Mouse (Mus musculus) forebrain, embryonic 15.5 days (tissue): Measurements from ENCODE around the gene Cd19. TPM values are rescaled to one million over a fixed set of nuclear protein-coding genes. Genes with fewer than 3 reads are reported as not detected.

Source experiments
- ATAC-seq: fragments of 200-750 bp; cut with Nextera tagmentation; replicated peaks from 2 replicates; pipeline ENCODE4 v1.8.0; 2017; ENCODE audit warnings: mild to moderate bottlenecking, moderate TSS enrichment, moderate library complexity
- H3K27ac ChIP-seq: fragments of 300-500 bp; sonication (generic); replicated peaks from 2 replicates; pipeline ENCODE4 v1.5.1; 2015; ENCODE audit warnings: mild to moderate bottlenecking, inconsistent platforms
- H3K27me3 ChIP-seq: fragments of 300-500 bp; sonication (generic); 2 replicates; pipeline ENCODE4 v1.6.1; 2015; ENCODE audit warnings: inconsistent platforms
- H3K36me3 ChIP-seq: fragments of 300-500 bp; sonication (generic); 2 replicates; pipeline ENCODE4 v1.6.1; 2015; ENCODE audit warnings: mild to moderate bottlenecking, inconsistent platforms
- H3K4me1 ChIP-seq: fragments of 300-500 bp; sonication (generic); 2 replicates; pipeline ENCODE4 v1.6.1; 2015; ENCODE audit warnings: inconsistent platforms
- H3K4me2 ChIP-seq: fragments of 300-500 bp; sonication (generic); replicated peaks from 2 replicates; pipeline ENCODE4 v1.6.1; 2015; ENCODE audit warnings: mild to moderate bottlenecking, inconsistent platforms
- H3K4me3 ChIP-seq: fragments of 300-500 bp; sonication (generic); 2 replicates; pipeline ENCODE4 v1.5.1; 2015; ENCODE audit warnings: mild to moderate bottlenecking, inconsistent platforms
- H3K9ac ChIP-seq: fragments of 300-500 bp; sonication (generic); replicated peaks from 2 replicates; pipeline ENCODE4 v1.6.1; 2015; ENCODE audit warnings: mild to moderate bottlenecking, inconsistent platforms
- H3K9me3 ChIP-seq: fragments of 300-500 bp; sonication (generic); 2 replicates; pipeline ENCODE4 v1.6.1; 2016; ENCODE audit warnings: inconsistent platforms
- WGBS: fragments of 180-500 bp; shearing (Covaris S2); methylation state at CpG from one replicate; pipeline ENCODE4 v1.1.7; 2015; ENCODE audit warnings: mixed read lengths; 5-methylcytosine and 5-hydroxymethylcytosine counted together
- polyA plus RNA-seq: library from polyadenylated mRNA; unstranded; fragments of >200 nt; fragmentation: Nextera tagmentation; extraction: Ambion mirVana; gene quantifications from 2 replicates; pipeline ENCODE4 v1.2.1, GENCODE M21; 2015

Gene Cd19
- polyA plus RNA-seq, 1 experiment from 2014 or later: not detected

DNA sequence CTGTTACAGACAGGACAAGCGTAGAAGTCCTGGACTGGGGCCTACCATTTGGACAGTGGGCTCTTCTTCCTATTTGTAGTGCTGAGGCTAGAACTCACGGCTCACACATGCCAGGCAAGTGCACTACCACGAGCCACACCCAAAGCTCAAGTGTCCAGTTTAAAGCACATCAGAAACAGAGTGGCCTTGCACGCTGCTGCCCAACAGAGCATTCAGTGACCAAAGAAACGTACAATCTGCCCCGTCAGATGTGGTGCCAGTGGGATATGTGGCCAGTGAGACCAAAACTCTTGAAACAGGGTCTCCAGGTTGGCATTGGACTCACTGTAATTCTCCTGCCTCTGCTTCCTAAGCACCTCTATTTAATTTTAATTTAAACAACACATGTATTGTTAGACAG is 36.0 kb upstream of the Cd19 start:
- Histone ChIP-seq H3K27ac (no peak overlapping the region), H3K27me3 (no peaks in the 10 kb centered on the region), H3K4me2 (no peak overlapping the region), H3K9me3 (no peaks in the 10 kb centered on the region), H3K4me3 (no peak overlapping the region), H3K9ac (no peak overlapping the region), H3K36me3 (peaks cover under 1% of the 10 kb centered on the region; the same call in 1 of the 2 replicates), H3K4me1 (no peaks in the 10 kb centered on the region)
- no peak for ATAC-seq
- 88% methylated on average over 6 of the region's 6 CpGs for WGBS

DNA sequence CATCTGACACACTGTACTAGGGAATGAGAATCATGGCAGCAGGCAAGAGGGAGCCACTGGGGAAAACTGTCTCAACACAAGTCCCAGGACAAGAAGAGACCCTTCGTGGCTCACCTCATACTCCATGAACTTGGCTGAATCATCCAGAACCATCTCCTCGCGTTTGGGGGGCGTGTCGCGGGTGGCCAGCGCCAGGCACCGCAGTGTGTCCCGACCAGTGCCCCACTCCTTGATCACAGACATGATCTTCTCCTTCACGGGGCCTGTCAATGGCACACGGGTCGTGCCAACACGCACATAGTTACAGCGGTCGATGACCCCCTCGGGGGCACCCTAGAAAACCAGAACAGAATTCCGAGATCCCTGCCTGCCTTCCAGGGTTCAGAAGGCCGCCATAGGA is 35.3 kb upstream of the Cd19 start:
- WGBS: 90% methylated on average over 18 of the region's 18 CpGs
- peaks cover 6% of the 10 kb centered on the region for H3K36me3 ChIP-seq
- no peak overlapping the region for H3K9ac ChIP-seq
- H3K4me3 ChIP-seq: no peak overlapping the region
- H3K27ac ChIP-seq: no peak overlapping the region
- H3K9me3 ChIP-seq: no peaks in the 10 kb centered on the region
- H3K4me2 ChIP-seq: no peak overlapping the region
- ATAC-seq: no peak
- H3K4me1 ChIP-seq: no peaks in the 10 kb centered on the region
- no peaks in the 10 kb centered on the region for H3K27me3 ChIP-seq

DNA sequence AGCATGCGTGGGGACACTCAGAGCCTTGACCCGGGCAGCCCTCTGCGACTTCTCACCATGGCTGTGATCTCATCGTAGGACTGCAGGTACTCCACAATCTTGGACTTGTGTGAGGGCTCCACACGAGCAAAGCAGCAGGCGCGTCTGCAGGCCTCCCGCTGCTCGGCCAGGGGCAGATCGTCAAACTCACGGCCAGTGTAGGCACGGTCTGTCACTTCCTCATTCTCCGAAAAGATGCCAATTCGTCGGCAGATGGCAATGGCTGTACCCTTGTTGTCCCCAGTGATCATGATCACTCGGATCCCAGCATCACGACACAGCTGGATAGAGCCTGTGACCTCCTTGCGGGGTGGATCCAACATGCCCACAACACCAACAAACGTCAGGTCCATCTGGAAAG is 33.8 kb upstream of the Cd19 start:
- peaks cover 14% of the 10 kb centered on the region for H3K36me3 ChIP-seq
- H3K9me3 ChIP-seq: no peaks in the 10 kb centered on the region
- no peaks in the 10 kb centered on the region for H3K4me1 ChIP-seq
- H3K4me2 ChIP-seq: no peak overlapping the region
- 92% methylated on average over 19 of the region's 19 CpGs for WGBS
- no peaks in the 10 kb centered on the region for H3K27me3 ChIP-seq
- ATAC-seq: no peak
- no peak overlapping the region for H3K4me3 ChIP-seq
- no peak overlapping the region for H3K27ac ChIP-seq
- no peak overlapping the region for H3K9ac ChIP-seq

DNA sequence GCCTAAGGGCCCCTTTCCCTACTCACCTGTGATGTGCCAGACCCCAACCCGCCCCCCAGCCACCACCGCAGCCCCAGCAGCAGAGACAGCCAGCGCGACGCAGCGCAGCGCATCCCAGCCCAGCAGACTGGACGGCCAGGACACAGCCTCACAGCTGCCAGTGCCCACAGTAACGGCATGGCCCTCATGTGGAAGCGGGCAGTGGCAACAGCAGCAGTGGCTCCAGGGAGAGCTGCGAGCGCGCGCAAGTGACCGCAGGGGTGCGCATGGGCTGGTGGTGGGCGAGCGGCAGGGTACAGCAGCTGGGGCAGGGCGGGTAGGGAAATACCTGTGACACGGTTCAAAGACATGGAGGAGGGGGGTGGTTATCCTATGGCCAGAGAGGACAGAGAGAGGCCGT is 31.5 kb upstream of the Cd19 start:
- Histone ChIP-seq H3K9ac (no peak overlapping the region), H3K9me3 (no peaks in the 10 kb centered on the region), H3K27me3 (no peaks in the 10 kb centered on the region), H3K4me1 (no peaks in the 10 kb centered on the region), H3K36me3 (peaks cover 18% of the 10 kb centered on the region), H3K4me3 (no peak overlapping the region), H3K27ac (no peak overlapping the region), H3K4me2 (no peak overlapping the region)
- WGBS: 92% methylated on average over 21 of the region's 21 CpGs
- ATAC-seq: no peak

DNA sequence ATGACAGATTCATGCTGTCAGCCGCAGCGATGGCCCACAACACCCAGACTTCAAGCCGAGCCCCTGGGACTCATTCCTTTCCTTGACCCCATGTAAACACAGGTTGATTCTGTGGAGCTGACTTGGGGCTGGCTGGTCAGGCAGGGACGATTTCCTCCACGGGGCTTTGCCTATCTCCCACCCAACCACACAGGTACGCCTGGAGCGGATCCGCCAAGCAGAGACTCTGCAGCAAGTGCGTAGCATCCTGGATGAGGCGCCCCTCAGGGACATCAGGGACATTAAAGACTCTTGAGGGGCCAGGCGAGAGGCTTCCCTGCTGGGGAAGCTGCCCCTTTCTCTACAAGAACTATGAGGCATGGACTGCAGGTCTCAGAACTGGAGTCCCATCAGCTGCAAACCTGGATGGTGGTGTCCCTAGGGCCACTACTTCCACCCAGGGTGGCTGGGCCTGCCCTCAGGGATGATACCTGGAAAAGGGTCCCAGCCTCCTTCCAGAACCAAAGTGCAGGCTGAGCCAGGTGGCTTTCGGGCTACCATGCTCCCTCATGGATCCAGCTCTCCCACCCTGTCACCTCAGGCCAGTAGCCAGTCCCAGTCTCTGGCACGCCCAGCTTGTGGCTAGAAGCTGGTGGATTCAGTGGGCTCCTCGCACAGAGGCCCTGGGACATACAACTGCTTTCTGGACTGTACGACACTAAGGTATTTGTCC is 30.6 kb upstream of the Cd19 start:
- Histone ChIP-seq H3K27me3 (no peaks in the 10 kb centered on the region), H3K4me1 (no peaks in the 10 kb centered on the region), H3K36me3 (peaks cover 18% of the 10 kb centered on the region), H3K4me3 (no peak overlapping the region), H3K9me3 (no peaks in the 10 kb centered on the region), H3K27ac (no peak overlapping the region), H3K9ac (no peak overlapping the region), H3K4me2 (no peak overlapping the region)
- no peak for ATAC-seq
- 93% methylated on average over 15 of the region's 15 CpGs for WGBS

DNA sequence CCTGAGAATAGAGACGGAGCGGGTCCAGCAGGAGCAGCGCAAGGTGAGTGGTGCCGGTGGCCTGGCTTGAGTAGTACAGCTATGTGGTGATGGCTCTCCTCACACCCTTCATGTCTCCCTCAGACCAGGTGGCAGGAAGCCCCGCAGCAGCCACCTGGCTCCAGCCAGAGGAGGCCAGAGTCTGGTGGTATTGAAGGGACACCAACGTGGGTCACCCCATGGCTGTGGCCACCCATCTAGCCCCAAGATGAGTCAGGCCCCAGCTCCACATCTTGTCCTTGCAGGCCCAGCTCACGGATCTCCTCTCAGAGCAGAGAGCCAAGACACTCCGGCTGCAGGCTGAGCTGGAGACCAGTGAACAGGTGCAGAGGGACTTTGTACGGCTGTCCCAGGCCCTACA is 29.8 kb upstream of the Cd19 start:
- Histone ChIP-seq H3K9ac (no peak overlapping the region), H3K4me3 (no peak overlapping the region), H3K9me3 (no peaks in the 10 kb centered on the region), H3K4me1 (no peaks in the 10 kb centered on the region), H3K27ac (no peak overlapping the region), H3K4me2 (no peak overlapping the region), H3K36me3 (peaks cover 18% of the 10 kb centered on the region), H3K27me3 (no peaks in the 10 kb centered on the region)
- WGBS: 92% methylated on average over 9 of the region's 9 CpGs
- ATAC-seq: no peak

DNA sequence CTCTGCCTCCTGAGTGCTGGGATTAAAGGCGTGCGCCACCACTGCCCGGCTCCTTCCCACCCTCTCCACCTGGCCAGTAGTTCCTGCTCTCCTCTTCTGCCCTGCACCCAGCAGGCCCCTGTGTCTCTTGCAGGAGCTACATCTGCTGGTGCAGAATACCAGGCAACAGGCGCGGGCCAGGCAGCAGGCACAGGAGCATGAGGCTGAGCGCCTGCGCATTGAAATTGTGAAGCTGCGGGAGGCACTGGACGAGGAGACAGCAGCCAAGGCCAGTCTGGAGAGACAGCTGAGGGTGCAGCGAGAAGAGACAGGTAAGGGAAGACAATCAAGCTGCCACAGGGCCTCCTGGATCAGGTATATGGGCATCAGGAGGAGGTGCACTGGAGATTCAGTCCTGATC is 29.3 kb upstream of the Cd19 start:
- WGBS: 96% methylated on average over 10 of the region's 10 CpGs
- Histone ChIP-seq H3K4me1 (no peaks in the 10 kb centered on the region), H3K9ac (no peak overlapping the region), H3K4me3 (no peak overlapping the region), H3K9me3 (no peaks in the 10 kb centered on the region), H3K36me3 (peaks cover 20% of the 10 kb centered on the region), H3K27me3 (no peaks in the 10 kb centered on the region), H3K27ac (no peak overlapping the region), H3K4me2 (no peak overlapping the region)
- ATAC-seq: no peak

DNA sequence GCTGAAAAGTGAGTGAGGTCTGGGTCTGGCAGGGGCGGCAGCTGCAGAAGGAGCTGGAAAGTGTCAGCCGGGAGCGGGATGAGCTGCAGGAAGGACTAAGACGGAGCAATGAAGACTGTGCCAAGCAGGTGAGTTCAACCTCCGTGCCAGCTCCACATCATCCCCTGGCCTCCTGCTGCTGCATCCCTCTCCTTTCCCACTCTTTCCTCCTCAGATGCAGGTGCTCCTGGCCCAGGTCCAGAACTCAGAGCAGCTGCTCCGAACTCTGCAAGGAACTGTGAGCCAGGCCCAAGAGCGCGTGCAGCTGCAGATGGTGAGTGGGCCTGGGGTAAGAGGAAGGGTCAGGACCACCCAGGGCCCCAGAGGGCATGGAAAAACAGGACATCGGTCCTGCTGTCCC is 25.4 kb upstream of the Cd19 start:
- Histone ChIP-seq H3K4me1 (no peaks in the 10 kb centered on the region), H3K9ac (no peak overlapping the region), H3K36me3 (peaks cover 19% of the 10 kb centered on the region), H3K4me2 (no peak overlapping the region), H3K9me3 (no peaks in the 10 kb centered on the region), H3K27me3 (no peaks in the 10 kb centered on the region), H3K4me3 (no peak overlapping the region), H3K27ac (no peak overlapping the region)
- WGBS: 70% methylated on average over 9 of the region's 9 CpGs
- no peak for ATAC-seq

DNA sequence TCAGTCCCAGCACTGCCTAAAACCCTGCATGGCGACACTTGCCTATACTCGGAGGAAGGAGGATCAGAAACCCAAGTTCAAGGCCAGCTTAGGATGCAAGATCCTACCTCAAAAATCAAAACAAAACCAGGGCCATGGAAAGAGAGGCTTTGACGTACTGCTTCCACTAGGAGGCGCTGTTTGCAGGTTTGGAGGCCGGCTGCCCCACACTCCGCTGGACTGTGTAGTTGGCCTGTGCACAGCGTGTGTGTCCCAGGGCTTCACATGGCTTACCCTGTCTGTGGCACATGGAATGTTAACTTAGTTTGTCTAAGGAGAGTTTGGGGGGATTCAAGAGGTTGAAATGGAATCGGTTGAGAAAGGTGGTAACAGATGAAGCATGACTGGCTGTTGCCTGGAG is 22.2 kb upstream of the Cd19 start:
- no peak for ATAC-seq
- WGBS: 15% methylated on average over 8 of the region's 8 CpGs

DNA sequence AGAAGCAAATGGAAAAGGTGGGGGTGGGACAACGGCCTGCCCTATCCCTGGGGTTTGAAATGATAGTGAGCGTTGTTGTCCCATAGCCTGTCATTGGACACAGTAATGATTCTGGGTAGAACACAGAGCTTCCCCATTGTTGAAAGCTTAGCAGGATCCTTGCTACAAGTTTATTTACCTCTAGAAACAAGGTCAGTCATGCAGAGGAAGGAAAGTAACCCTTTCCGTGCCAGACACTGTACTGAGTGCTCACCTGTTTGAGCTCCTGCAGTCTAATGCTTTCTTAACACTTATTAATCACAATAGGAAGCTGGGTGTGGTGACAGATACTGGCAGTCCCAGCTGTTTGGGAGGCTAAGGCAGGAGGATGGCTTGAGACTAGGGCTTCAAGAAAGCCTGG is 21.1 kb upstream of the Cd19 start:
- 0 out of 2 replicates have a peak, but pooled peaks cover 9% of the 10 kb centered on the region for H3K36me3 ChIP-seq
- H3K4me2 ChIP-seq: no peak overlapping the region
- H3K4me3 ChIP-seq: no peak overlapping the region
- H3K9me3 ChIP-seq: no peaks in the 10 kb centered on the region
- no peak overlapping the region for H3K27ac ChIP-seq
- no peak for ATAC-seq
- H3K4me1 ChIP-seq: no peaks in the 10 kb centered on the region
- WGBS: 80% methylated on average over 3 of the region's 3 CpGs
- no peaks in the 10 kb centered on the region for H3K27me3 ChIP-seq
- no peak overlapping the region for H3K9ac ChIP-seq

More for the DNA sequence above, 22.2 kb upstream of the Cd19 start:
- Histone ChIP-seq H3K4me3 (no peak overlapping the region), H3K36me3 (peaks cover 12% of the 10 kb centered on the region; the same call in 1 of the 2 replicates), H3K9ac (no peak overlapping the region), H3K9me3 (no peaks in the 10 kb centered on the region), H3K4me2 (no peak overlapping the region), H3K27ac (no peak overlapping the region), H3K27me3 (no peaks in the 10 kb centered on the region), H3K4me1 (no peaks in the 10 kb centered on the region)

DNA sequence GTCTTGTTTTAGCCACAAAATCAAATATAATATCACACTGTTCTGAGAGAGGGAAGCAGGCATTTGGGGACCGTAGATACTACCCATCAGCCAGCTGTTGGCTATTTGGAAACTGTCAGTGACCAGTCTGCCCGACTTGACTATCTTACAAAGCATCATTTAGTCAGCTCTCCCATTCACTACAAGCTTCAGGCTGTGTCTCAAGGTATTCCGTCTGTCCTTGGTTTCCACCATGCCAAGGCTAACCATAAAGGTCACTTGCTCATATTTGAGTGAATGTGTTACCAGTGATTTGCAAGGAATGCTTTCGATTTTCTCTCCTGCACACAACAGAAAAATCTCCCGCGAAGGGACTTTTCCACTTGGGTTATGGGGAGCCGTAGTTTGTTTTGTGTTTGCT is 20.0 kb upstream of the Cd19 start:
- H3K9ac ChIP-seq: no peak overlapping the region
- WGBS: 95% methylated on average over 7 of the region's 7 CpGs

DNA sequence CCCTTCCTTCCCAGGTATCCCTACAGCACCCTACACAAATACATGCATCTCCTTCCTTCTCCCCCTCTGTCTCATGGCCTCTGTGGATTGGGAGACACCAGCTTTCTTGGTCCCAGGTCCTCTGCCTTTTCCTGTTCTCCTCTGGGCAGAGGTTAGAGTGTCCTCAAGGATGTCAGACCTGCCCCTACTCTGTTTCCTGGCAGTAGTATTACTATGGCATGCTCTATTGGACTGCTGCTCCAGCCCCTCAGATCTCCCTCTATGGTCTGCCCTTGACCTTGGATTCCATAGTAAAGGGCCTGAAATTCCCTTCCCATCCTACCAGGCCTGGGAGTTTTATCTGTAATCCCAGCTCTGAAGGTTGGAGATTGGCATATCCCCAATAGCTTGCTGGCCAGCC is 15.5 kb upstream of the Cd19 start:
- Histone ChIP-seq H3K36me3 (0 out of 2 replicates have a peak, but pooled peaks cover 3% of the 10 kb centered on the region), H3K4me3 (no peak overlapping the region), H3K27ac (no peak overlapping the region), H3K27me3 (no peaks in the 10 kb centered on the region), H3K9ac (no peak overlapping the region), H3K9me3 (no peaks in the 10 kb centered on the region), H3K4me2 (no peak overlapping the region), H3K4me1 (peaks cover 16% of the 10 kb centered on the region)
- no peak for ATAC-seq

More for the DNA sequence above, 20.0 kb upstream of the Cd19 start:
- Histone ChIP-seq H3K4me3 (no peak overlapping the region), H3K4me2 (no peak overlapping the region), H3K9me3 (no peaks in the 10 kb centered on the region), H3K4me1 (peaks cover 3% of the 10 kb centered on the region), H3K27me3 (no peaks in the 10 kb centered on the region), H3K27ac (no peak overlapping the region), H3K36me3 (0 out of 2 replicates have a peak, but pooled peaks cover 9% of the 10 kb centered on the region)
- no peak for ATAC-seq

DNA sequence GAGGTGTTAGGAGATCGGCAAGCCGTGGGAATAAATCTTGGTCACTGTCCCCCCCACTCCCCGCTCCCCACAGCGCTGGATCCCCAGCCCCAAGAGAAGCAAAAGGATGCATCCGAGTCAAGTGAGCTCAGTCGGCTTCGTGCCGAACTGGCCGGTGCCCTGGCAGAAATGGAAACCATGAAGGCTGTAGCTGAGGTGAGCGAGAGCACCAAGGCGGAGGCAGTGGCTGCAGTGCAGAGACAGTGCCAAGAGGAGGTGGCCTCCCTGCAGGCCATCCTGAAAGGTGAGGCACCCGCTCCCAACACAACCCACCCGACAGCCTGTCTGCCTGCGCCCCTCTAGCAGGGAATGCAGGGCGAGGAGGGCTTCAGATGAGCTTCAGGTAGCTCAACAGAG is 14.8 kb upstream of the Cd19 start:
- WGBS: 29% methylated on average over 15 of the region's 15 CpGs
- Histone ChIP-seq H3K36me3 (0 out of 2 replicates have a peak, but pooled peaks cover 3% of the 10 kb centered on the region), H3K9ac (peak overlapping the region; percentile 86), H3K9me3 (no peaks in the 10 kb centered on the region), H3K4me3 (peak overlapping the region; percentile 59), H3K4me2 (peak overlapping the region; percentile 90), H3K4me1 (peaks cover 16% of the 10 kb centered on the region), H3K27ac (no peak overlapping the region), H3K27me3 (no peaks in the 10 kb centered on the region)
- peak; percentile 42 for ATAC-seq
